Mouse (Mus musculus) T-helper 2 cell (primary cell): ENCODE results near the gene Trim21.

Experiments used
- in situ Hi-C: fragments of 300-600 bp; cut with MboI, MseI; formaldehyde crosslinking; loops from one replicate; pipeline ENCODE4 v1.15.1; 2025; ENCODE audit warnings: high pct_unique_total_duplicates

Trim21 gene

GRCm38 (mm10) chr7:102508666-102509065, 56.6 kb downstream of the Trim21 start:
- in situ Hi-C loops, result loop anchor here (5.0 kb wide), 2 partner anchors 129 to 409 kb away; partner anchors contain the start of genes Olfr554 and Olfr571

GRCm38 (mm10) chr7:102508066-102508465, 57.2 kb downstream of the Trim21 start:
- in situ Hi-C loops, result loop anchor here (5.0 kb wide), 2 partner anchors 129 to 409 kb away; partner anchors contain the start of genes Olfr554 and Olfr571
